Mouse (Mus musculus): ENCODE data around the gene Pik3ap1.

Gene Pik3ap1

DNA sequence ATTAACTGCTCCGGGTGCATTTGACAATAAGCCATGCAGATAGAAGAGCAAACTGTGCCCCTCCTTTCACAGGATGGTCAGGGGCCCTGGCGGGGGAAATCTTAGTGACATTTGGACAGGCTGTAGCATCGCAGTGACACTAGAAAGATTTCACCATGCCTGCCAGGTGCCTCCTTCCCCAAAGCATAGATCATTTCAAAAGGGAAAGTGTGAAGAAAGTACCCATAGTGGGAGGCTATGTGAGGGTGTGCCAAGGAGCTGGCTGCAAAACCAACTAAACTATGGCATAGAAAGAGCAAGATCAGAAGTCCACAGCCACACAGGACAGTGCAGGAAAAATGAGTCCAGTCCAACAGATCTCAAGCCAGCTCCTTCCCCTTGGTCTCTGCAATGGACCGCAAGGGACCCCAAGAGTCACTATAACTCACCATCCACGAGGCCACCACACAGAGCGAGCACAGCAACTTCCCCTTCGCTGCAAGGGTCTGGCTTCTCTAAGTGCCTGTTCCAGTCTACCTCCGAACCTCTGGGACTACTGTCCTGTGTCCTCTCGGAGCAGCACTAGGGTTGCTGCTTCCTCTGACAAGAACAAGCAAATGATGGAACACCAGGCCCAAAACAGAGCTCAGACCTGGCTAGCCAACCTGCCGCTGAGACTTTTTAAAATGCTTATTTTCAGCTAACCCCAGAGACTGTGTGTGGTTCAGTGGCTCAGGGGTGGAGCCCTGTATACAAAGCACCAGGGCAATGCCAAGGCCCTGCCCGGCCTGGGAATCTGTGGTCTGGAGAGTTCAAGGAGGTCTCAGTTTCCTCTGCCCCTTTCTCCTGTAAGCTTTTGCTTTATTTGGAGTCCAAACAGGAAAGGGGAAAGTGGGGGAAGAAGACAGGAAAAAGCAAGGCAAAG lies 15.1 kb downstream of the Pik3ap1 start:
- DNase-seq (ENCODE audit: low spot score) = no peak

DNA sequence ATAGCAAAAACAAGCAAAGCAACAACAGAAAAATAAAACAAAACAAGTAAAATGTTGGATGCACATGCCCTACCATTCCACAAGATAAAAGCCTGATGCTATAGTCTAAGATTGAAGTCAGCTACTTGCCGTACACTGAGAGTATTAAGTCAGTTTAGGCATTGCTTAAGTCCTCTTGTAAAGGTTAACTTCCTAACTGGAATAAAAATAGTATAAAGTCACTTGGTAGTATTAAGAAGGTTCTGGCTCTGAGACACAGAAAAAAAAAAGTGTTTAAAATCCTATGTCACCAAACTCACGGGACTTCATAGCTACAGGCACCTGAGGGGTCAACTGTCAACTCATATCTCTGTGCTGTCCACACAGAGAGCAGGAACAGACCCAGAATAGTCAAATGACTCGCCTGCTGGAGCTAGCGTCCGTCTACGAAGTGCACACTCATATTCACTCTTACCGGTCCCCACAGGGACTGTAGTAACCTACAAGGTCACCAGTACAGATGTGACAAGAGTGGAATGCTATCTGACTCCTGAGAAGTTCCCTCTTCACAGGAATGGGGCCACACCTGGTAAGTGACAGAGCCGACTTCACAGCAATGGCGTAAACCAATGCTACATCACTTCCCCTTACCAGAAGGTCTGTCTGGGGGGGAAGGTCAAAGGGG lies 17.9 kb downstream of the Pik3ap1 start:
- DNase-seq (ENCODE audit: low spot score) = no peak

DNA sequence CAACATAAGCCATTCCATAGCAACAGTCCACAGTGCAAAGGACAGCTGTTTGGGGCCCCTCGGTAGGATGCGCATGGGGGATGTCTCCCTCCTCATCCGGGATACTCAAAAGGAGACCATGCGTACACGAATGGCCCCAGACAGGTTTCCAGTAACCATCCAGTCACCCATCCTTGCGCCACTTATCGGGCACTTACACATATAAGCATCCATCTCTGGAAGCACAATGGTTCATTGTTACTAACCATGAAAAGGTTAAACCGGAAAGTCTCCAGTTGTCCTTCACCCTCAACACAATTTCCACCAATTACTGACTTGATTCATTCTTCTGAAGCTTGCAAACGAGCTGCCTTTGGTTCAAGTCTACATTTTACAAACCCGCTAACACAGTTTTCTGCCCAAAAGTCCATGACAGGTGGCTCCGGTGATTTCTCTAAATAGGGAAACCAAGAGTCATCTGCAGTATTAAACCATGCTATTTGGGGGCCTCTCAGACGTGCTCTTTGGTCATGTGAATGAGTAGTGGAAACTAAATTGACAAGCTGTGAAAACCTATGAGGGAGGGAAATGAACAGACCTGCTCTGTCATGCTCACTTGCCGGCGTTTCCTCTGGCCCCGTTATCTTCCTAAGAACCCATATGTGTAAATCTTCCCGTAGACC lies 18.6 kb downstream of the Pik3ap1 start:
- no peak for DNase-seq (ENCODE audit: low spot score)

DNA sequence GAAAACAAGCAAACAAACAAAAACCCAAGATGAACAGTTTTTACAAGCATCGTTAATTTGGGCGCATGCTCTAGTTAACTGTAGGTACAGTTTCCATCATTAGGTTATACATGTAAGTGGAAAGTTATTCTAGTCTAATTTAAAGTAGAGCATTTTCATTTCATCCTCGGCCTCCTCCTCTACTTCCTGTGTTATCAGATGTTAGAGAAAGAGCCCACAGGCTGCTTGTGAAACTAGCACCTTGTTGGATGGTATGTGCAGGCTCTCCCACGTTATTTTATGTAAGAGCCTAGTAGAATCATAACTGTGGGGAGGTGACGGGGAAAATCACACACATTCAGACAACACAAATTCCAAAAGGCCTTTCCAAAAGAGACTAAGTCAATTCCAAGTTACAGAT lies 19.3 kb downstream of the Pik3ap1 start:
- DNase-seq (ENCODE audit: low spot score) = no peak

- DNase-seq (ENCODE audit: low spot score) = no peak
These were observed 20.4 kb downstream of the Pik3ap1 start for GRCm38 (mm10) chr19:41364509-41364908.

DNA sequence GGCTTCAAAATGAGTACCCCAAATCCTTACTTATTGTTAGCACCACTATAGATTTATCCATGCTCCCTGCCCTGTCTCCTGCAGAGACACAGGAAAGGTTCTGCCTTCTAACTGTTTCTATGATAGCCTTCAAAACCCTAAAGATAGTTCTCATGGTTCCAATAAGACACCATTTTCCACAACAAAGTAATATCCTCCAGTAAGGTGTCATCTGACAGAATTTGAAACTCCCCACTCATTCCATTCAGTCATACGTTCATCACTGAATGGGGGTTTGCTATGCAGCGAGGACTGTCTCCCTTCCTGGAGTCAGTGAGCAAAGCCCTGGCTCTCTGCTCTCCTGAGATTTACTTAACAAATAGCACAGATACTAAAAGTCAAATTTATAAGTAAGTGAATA lies 21.9 kb downstream of the Pik3ap1 start:
- DNase-seq (ENCODE audit: low spot score) = no peak

DNA sequence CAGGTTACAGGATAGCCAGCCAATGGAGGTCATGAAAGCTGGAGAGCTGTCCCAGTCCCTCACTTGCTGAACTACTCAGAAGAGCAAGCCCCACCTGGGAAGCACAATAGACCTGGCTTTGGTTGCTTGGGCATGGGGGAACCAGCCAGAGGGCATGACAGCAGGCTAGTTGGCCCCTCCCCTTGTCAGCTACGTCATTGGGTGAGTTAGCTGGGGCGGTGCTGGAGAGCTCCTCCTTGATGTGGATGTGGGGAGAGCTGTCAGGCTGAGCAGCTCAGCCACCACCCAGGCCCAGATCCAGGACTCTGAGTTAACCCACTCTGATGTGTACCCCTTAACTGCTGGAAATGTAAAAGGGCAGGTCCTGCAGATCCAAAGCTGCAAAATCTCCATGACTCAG lies 24.4 kb downstream of the Pik3ap1 start:
- DNase-seq (ENCODE audit: low spot score) = no peak

DNA sequence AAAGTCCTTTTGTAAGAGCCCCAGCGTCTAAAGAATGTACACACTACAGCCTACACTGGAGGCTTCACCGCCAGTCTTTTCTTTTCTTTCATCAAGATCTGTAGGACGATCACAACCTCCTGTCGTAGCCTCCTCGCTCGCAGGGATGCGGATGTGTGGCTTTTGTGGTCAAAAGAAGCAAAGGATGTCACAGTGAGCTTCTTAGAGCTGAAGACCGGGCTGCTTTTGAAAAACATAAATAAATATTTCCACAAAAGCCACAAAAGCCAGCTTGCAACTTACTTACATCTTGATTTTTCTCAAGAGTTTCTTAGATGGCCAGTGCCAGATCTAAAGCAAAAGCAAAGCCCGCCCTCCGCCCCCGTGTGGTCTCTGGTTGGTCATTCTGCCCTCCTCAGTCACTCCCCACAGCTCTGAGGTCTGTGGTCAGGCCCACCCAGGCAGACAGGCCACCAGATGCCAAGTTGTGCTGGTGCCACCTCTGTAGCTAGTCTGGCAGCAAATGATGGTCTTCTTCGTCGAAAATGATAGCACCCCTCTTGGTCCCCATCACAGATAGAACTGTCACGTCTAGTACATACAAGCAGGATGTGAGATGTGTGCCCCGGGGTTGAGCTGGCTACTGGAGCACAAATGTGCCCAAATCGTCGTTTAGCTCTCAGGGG lies 30.5 kb downstream of the Pik3ap1 start:
- DNase-seq (ENCODE audit: low spot score) = no peak

DNA sequence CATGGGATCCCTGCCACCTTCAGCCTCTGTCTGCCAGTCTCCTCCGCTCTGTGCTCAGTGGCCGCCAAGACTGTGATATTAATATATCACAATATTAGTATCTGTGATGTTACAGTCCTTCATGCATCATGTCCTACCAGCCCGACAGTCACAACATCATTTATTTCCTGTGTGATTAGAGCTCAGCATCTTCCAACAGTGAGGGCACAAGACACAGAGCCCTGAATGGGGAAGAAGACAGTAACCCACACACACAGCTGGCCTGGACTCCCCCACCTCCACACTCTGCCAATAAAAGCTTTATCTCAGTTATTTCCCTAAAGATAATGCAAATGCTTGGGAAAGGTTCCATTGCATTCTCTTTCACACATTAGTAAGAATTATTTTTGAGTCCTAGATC lies 35.3 kb downstream of the Pik3ap1 start:
- DNase-seq (ENCODE audit: low spot score) = no peak

GRCm38 (mm10) chr19:41348161-41348560 lies 36.7 kb downstream of the Pik3ap1 start:
- no peak for DNase-seq (ENCODE audit: low spot score)

- DNase-seq (ENCODE audit: low spot score) = no peak
These were observed 37.6 kb downstream of the Pik3ap1 start for GRCm38 (mm10) chr19:41347326-41347725.

DNA sequence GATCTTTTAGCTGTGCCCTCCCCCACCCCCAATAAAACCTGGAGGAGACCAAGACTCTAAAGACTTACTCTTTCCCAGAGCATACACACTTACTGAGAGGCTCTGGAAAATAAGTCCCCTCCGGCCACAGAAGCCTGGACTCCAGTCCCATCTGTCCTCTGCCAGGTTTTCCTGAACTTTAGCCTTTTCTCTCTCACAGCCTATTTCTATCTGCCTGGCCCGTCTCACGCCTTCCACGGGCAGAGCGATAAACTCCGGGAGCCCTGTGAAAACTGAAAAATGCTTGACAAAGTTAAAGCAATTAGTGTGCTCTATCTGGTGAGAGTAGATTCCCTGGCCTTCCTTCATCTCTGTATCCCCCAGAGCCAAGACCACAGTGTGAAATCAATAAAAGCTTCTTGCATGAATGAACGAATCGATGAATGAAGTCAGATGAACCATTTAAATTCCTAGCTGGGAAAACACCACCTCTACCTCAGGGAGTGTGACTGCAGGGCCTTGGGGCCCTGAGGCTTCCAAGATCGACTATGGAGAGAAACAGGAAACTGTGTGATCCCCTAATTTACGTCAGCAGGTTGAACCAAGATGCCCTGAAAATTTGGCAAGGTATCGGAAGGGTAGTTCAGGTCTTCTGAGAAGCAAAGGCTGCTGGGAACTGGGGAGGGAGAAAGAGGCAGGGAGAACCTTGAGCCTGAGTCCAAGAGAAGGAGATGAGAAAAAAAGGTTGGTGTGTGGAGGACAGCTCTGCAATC lies 38.6 kb downstream of the Pik3ap1 start:
- DNase-seq (ENCODE audit: low spot score) = no peak

- no peak for DNase-seq (ENCODE audit: low spot score)
These were observed 39.7 kb downstream of the Pik3ap1 start for GRCm38 (mm10) chr19:41345028-41345741.

- DNase-seq (ENCODE audit: low spot score) = no peak
These were observed 40.3 kb downstream of the Pik3ap1 start for GRCm38 (mm10) chr19:41344666-41345027.

DNA sequence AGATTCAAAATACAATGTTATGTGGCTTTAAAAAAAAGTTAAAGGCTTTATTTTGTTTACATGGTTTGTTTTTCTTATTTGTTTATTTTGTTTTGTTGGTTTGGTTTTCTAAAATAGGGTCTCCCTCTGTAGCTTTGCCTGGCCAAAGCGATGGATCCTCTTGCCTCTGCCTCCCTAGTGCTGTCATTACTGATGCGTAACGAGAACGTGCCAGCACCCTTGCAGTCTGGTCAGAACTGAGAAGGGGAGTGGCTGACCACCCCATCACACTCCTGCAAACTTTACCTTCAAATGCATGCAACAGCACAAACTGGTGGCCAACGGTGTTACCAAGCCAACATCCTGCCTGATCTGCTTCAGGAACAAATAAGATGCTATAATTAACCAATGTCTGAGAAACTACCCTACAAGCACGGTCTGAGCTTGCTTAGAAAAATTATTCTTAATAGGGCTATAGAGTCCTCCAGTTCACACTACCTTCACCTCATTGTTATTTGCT lies 42.3 kb downstream of the Pik3ap1 start:
- DNase-seq (ENCODE audit: low spot score) = no peak

DNA sequence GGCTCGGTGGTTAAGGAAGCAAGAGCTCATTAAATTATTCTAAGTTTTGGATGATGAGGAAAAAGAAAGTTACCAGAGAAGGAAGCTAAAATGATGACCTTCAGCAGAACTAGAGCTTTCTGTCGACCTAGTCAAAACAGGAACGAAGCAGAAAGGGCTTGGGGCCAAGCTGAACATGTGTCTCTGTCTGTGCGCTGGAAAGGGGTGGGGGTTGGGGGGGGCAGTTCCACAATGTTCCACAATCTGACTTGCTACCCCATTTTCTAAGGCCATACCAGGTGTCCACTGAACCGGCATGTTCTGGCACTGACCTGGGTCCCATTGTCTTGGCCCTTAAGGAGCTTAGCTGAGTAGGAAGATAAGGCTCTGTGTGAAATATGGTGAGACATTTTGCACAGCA lies 43.2 kb downstream of the Pik3ap1 start:
- no peak for DNase-seq (ENCODE audit: low spot score)

- DNase-seq (ENCODE audit: low spot score) = no peak
These were observed 45.7 kb downstream of the Pik3ap1 start for GRCm38 (mm10) chr19:41339020-41339836.

DNA sequence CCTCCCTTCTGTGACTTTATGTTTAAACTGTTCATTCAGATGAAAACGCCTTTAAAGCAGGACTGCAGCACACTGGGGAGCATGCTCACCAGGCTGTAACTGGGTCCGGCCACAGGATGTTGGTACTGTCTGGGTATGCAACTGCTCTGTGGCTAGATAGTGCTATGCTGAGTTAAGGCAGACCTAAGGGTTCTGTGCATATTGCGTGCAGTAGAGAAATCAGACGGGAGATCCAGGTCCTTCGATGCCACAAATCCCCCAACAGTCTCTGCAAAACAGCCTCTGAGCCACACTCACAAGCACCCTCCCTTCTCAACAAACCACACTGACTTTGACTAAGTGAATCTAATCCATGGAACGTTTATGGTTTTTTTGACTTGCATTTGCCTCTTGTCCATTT lies 46.5 kb downstream of the Pik3ap1 start:
- no peak for DNase-seq (ENCODE audit: low spot score)

DNA sequence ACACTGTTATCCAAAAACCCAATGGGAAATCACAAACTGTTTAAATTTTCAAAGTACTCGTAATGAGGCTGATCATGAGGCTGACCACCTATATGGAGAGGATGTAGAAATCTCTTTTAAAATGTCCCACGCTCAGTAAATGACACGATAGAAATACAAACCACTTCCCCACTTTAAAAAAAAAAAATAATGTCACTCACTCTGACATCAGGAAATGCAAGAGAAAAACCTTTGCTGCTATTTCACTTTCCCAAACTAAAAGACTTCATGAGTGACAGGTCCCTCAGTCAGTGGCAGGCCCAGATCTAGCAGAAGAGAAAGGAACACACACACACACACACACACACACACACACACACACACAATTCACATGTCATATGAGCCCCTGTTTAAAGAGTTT lies 49.2 kb downstream of the Pik3ap1 start:
- no peak for DNase-seq (ENCODE audit: low spot score)

- DNase-seq (ENCODE audit: low spot score) = no peak
These were observed 51.9 kb downstream of the Pik3ap1 start for GRCm38 (mm10) chr19:41332986-41333385.
